Mouse (Mus musculus) kidney, embryonic 15.5 days (tissue): Measurements from ENCODE around the gene Ifi27. TPM values are rescaled to one million over a fixed set of nuclear protein-coding genes. Genes with fewer than 3 reads are reported as not detected.
"Not testable (repeated sequence)": the region's sequence is repeated elsewhere in the genome, so short reads cannot be mapped to it uniquely, and the experiment has no call there.

Experiments
- ATAC-seq: fragments of 200-750 bp; cut with Nextera tagmentation; replicated peaks from 2 replicates; pipeline ENCODE4 v1.8.0; 2017; ENCODE audit warnings: moderate TSS enrichment; ENCODE audit not compliant: low FRiP score
- H3K27ac ChIP-seq: fragments of 300-500 bp; sonication (generic); 2 replicates; pipeline ENCODE4 v1.5.1; 2015; ENCODE audit warnings: mild to moderate bottlenecking, inconsistent platforms
- H3K27me3 ChIP-seq: fragments of 300-500 bp; sonication (generic); 2 replicates; pipeline ENCODE4 v1.6.1; 2015; ENCODE audit warnings: inconsistent platforms
- H3K36me3 ChIP-seq: fragments of 300-500 bp; sonication (generic); 2 replicates; pipeline ENCODE4 v1.6.1; 2015; ENCODE audit warnings: inconsistent platforms
- H3K4me1 ChIP-seq: fragments of 300-500 bp; sonication (generic); 2 replicates; pipeline ENCODE4 v1.6.1; 2015; ENCODE audit warnings: inconsistent platforms
- H3K4me2 ChIP-seq: fragments of 300-500 bp; sonication (generic); 2 replicates; pipeline ENCODE4 v1.6.1; 2015; ENCODE audit warnings: moderate library complexity, mild to moderate bottlenecking, inconsistent platforms
- H3K4me3 ChIP-seq: fragments of 300-500 bp; sonication (generic); replicated peaks from 2 replicates; pipeline ENCODE4 v1.5.1; 2015; ENCODE audit warnings: mild to moderate bottlenecking, inconsistent platforms
- H3K9ac ChIP-seq: fragments of 300-500 bp; sonication (generic); 2 replicates; pipeline ENCODE4 v1.6.1; 2015; ENCODE audit warnings: mild to moderate bottlenecking, inconsistent platforms
- H3K9me3 ChIP-seq: fragments of 300-500 bp; sonication (generic); replicated peaks from 2 replicates; pipeline ENCODE4 v1.6.1; 2016; ENCODE audit warnings: inconsistent platforms
- WGBS: fragments of 180-500 bp; shearing (Covaris S2); methylation state at CpG from one replicate; pipeline ENCODE4 v1.1.7; 2015; ENCODE audit warnings: mixed read lengths; 5-methylcytosine and 5-hydroxymethylcytosine counted together
- polyA plus RNA-seq: library from polyadenylated mRNA; unstranded; fragments of >200 nt; fragmentation: Nextera tagmentation; extraction: Ambion mirVana; gene quantifications from 2 replicates; pipeline ENCODE4 v1.2.1, GENCODE M21; 2015

Ifi27 gene
- polyA plus RNA-seq, 1 experiment from 2014 or later = 35.4 TPM

- no peaks in the 10 kb centered on the region for H3K9me3 ChIP-seq
- H3K27ac ChIP-seq = no peak overlapping the region
- ATAC-seq = no peak
- H3K4me1 ChIP-seq = no peaks in the 10 kb centered on the region
- H3K4me3 ChIP-seq = no peak overlapping the region
- no peaks in the 10 kb centered on the region for H3K36me3 ChIP-seq
- H3K4me2 ChIP-seq = no peak overlapping the region
- H3K27me3 ChIP-seq = no peaks in the 10 kb centered on the region
- no peak overlapping the region for H3K9ac ChIP-seq
- 51% methylated on average over 2 of the region's 2 CpGs for WGBS
Observed at GRCm38 (mm10) chr12:103474481-103474880, 40.5 kb downstream of the Ifi27 start.

GRCm38 (mm10) chr12:103476779-103477389 is 42.9 kb downstream of the Ifi27 start:
- no peak overlapping the region for H3K4me3 ChIP-seq
- H3K36me3 ChIP-seq = no peaks in the 10 kb centered on the region
- no peak overlapping the region for H3K27ac ChIP-seq
- H3K9ac ChIP-seq = no peak overlapping the region
- no peak for ATAC-seq
- H3K9me3 ChIP-seq = no peaks in the 10 kb centered on the region
- no peaks in the 10 kb centered on the region for H3K4me1 ChIP-seq
- no peak overlapping the region for H3K4me2 ChIP-seq
- no peaks in the 10 kb centered on the region for H3K27me3 ChIP-seq
- 82% methylated on average over 1 of the region's 1 CpGs for WGBS

GRCm38 (mm10) chr12:103477461-103478015 is 43.5 kb downstream of the Ifi27 start:
- no peak for ATAC-seq
- 72% methylated on average over 7 of the region's 7 CpGs for WGBS
- H3K36me3 ChIP-seq = no peaks in the 10 kb centered on the region
- H3K4me2 ChIP-seq = no peak overlapping the region
- H3K4me1 ChIP-seq = no peaks in the 10 kb centered on the region
- no peaks in the 10 kb centered on the region for H3K27me3 ChIP-seq
- H3K4me3 ChIP-seq = no peak overlapping the region
- no peaks in the 10 kb centered on the region for H3K9me3 ChIP-seq
- no peak overlapping the region for H3K9ac ChIP-seq
- no peak overlapping the region for H3K27ac ChIP-seq

GRCm38 (mm10) chr12:103481671-103482070 is 47.7 kb downstream of the Ifi27 start:
- ATAC-seq = no peak
- WGBS = 75% methylated on average over 5 of the region's 5 CpGs
- Histone ChIP-seq H3K4me3 (no peak overlapping the region), H3K4me1 (no peaks in the 10 kb centered on the region), H3K27me3 (no peaks in the 10 kb centered on the region), H3K36me3 (no peaks in the 10 kb centered on the region), H3K9ac (no peak overlapping the region), H3K9me3 (no peaks in the 10 kb centered on the region), H3K4me2 (no peak overlapping the region), H3K27ac (no peak overlapping the region)

GRCm38 (mm10) chr12:103482781-103483180 is 48.8 kb downstream of the Ifi27 start:
- ATAC-seq = no peak

GRCm38 (mm10) chr12:103484200-103484972 is 50.4 kb downstream of the Ifi27 start:
- WGBS = 68% methylated on average over 9 of the region's 9 CpGs
- not testable (repeated sequence) for H3K4me2 ChIP-seq, ATAC-seq, H3K4me1 ChIP-seq, H3K27me3 ChIP-seq, H3K36me3 ChIP-seq, H3K27ac ChIP-seq, H3K4me3 ChIP-seq, H3K9ac ChIP-seq, H3K9me3 ChIP-seq

More at GRCm38 (mm10) chr12:103482781-103483180, 48.8 kb downstream of the Ifi27 start:
- no peak overlapping the region for H3K9ac ChIP-seq
- no peak overlapping the region for H3K4me3 ChIP-seq
- H3K27me3 ChIP-seq = no peaks in the 10 kb centered on the region
- no peak overlapping the region for H3K4me2 ChIP-seq
- no peaks in the 10 kb centered on the region for H3K4me1 ChIP-seq
- no peaks in the 10 kb centered on the region for H3K9me3 ChIP-seq
- no peaks in the 10 kb centered on the region for H3K36me3 ChIP-seq
- no peak overlapping the region for H3K27ac ChIP-seq
- 82% methylated on average over 2 of the region's 2 CpGs for WGBS

GRCm38 (mm10) chr12:103486726-103487125 is 52.7 kb downstream of the Ifi27 start:
- Histone ChIP-seq H3K4me1 (no peaks in the 10 kb centered on the region), H3K36me3 (no peaks in the 10 kb centered on the region), H3K9ac (no peak overlapping the region), H3K9me3 (no peaks in the 10 kb centered on the region), H3K4me2 (no peak overlapping the region), H3K4me3 (no peak overlapping the region), H3K27me3 (no peaks in the 10 kb centered on the region), H3K27ac (no peak overlapping the region)
- WGBS = 77% methylated on average over 1 of the region's 1 CpGs
- no peak for ATAC-seq

- Histone ChIP-seq H3K27me3 (no peaks in the 10 kb centered on the region), H3K9me3 (no peaks in the 10 kb centered on the region), H3K9ac (no peak overlapping the region), H3K4me1 (no peaks in the 10 kb centered on the region), H3K4me2 (no peak overlapping the region), H3K27ac (no peak overlapping the region), H3K4me3 (no peak overlapping the region), H3K36me3 (no peaks in the 10 kb centered on the region)
- 71% methylated on average over 4 of the region's 4 CpGs for WGBS
- ATAC-seq = no peak
Observed at GRCm38 (mm10) chr12:103487276-103487675, 53.3 kb downstream of the Ifi27 start.

- H3K9ac ChIP-seq = no peak overlapping the region
- no peak overlapping the region for H3K4me3 ChIP-seq
- no peaks in the 10 kb centered on the region for H3K27me3 ChIP-seq
- H3K9me3 ChIP-seq = no peaks in the 10 kb centered on the region
- no peaks in the 10 kb centered on the region for H3K4me1 ChIP-seq
- WGBS = 65% methylated on average over 2 of the region's 2 CpGs
- H3K36me3 ChIP-seq = no peaks in the 10 kb centered on the region
- no peak overlapping the region for H3K27ac ChIP-seq
- no peak overlapping the region for H3K4me2 ChIP-seq
- ATAC-seq = no peak
Observed at GRCm38 (mm10) chr12:103487750-103488149, 53.7 kb downstream of the Ifi27 start.

Other genes starting within 250 kb of the Ifi27 start
- 0.62 and 1.2 TPM in 2 replicates for gene Prima1, start 192.1 kb upstream of the Ifi27 start, polyA plus RNA-seq
- gene Fam181a, start 123.2 kb upstream of the Ifi27 start, polyA plus RNA-seq = not detected in 2 replicates
- gene Asb2, start 78.2 kb upstream of the Ifi27 start, polyA plus RNA-seq = 3.2 and 5.2 TPM in 2 replicates
- gene Otub2, start 45.5 kb upstream of the Ifi27 start, polyA plus RNA-seq = 7.5 and 7.6 TPM in 2 replicates
- 0.21 and 0.33 TPM in 2 replicates for gene 9330161L09Rik, start 26.4 kb upstream of the Ifi27 start, polyA plus RNA-seq
- 96.4 and 105 TPM in 2 replicates for gene Ddx24, start 8.4 kb upstream of the Ifi27 start, polyA plus RNA-seq
- 11.1 and 11.2 TPM in 2 replicates for gene Ifi27l2a, start 9.5 kb downstream of the Ifi27 start, polyA plus RNA-seq
- gene Ifi27l2b, start 23.0 kb downstream of the Ifi27 start, polyA plus RNA-seq = 0.21 TPM in 1 of 2 replicates, not detected in the other
- 1.0 and 1.7 TPM in 2 replicates for gene Ppp4r4, start 98.1 kb downstream of the Ifi27 start, polyA plus RNA-seq
- 1.1 and 1.4 TPM in 2 replicates for gene Serpina10, start 197.2 kb downstream of the Ifi27 start, polyA plus RNA-seq
- 11.9 and 29.8 TPM in 2 replicates for gene Serpina6, start 223.0 kb downstream of the Ifi27 start, polyA plus RNA-seq
- gene Serpina16, start 241.9 kb downstream of the Ifi27 start, polyA plus RNA-seq = not detected in 2 replicates